ENCODE assay signal across 19 mouse cellular contexts in genomic region chr4:129416478-129416877, GRCm38 (mm10). TPM values are rescaled to one million over a fixed set of nuclear protein-coding genes. Genes with fewer than 3 reads are reported as not detected.
DNase-seq lines count a peak whose midpoint lies in the region; ATAC-seq and TF ChIP-seq lines count a peak whose summit lies in the region.
"Had no signal": no experiment of that assay in that cellular context is flagged by ENCODE, and none has a peak within 500 bp of the region (broad histone marks: within the 10 kb centered on the region; RNA-seq: fewer than 3 reads in every experiment).

No protein-coding gene starts in this region.

- no peak overlapping the region for H3K4me3 ChIP-seq in heart, embryonic 12.5 days
- H3K4me3 ChIP-seq in G1E (ENCODE audit: low read depth, low read length) = no peak overlapping the region
- H3K4me3 ChIP-seq in embryonic fibroblast, embryonic 13.5 days (ENCODE audit: insufficient read depth, low read length) = no peak overlapping the region
- H3K4me3 ChIP-seq in liver, postnatal 0 days (ENCODE audit: low read depth, low read length) = no peak overlapping the region
- H3K4me3 ChIP-seq: embryonic facial prominence, embryonic 12.5 days; forebrain, embryonic 13.5 days; limb, embryonic 10.5 days; midbrain, embryonic 12.5 days had no signal

- no peaks in the 10 kb centered on the region for H3K9me3 ChIP-seq in heart, embryonic 12.5 days (replicated peaks)
- H3K9me3 ChIP-seq in G1E (replicated peaks) = peaks cover 4% of the 10 kb centered on the region; the same call in 1 of the 2 replicates
- H3K9me3 ChIP-seq in liver, postnatal 0 days (ENCODE audit: low read length) = 0 out of 2 replicates have a peak, but pooled peaks cover 2% of the 10 kb centered on the region
- H3K9me3 ChIP-seq: embryonic facial prominence, embryonic 12.5 days; forebrain, embryonic 13.5 days; limb, embryonic 10.5 days; midbrain, embryonic 12.5 days had no signal

- peaks cover 8% of the 10 kb centered on the region for H3K4me1 ChIP-seq in heart, embryonic 12.5 days (replicated peaks)
- H3K4me1 ChIP-seq in G1E (ENCODE audit: insufficient read depth, low read depth, low read length) = peaks cover 25% of the 10 kb centered on the region
- H3K4me1 ChIP-seq in embryonic fibroblast, embryonic 13.5 days (ENCODE audit: control insufficient read depth, insufficient read depth, low read length) = peaks cover 7% of the 10 kb centered on the region; the same call in 1 of the 2 replicates
- no peaks in the 10 kb centered on the region for H3K4me1 ChIP-seq in liver, postnatal 0 days (ENCODE audit: insufficient read depth)
- H3K4me1 ChIP-seq: embryonic facial prominence, embryonic 12.5 days; forebrain, embryonic 13.5 days; limb, embryonic 10.5 days; midbrain, embryonic 12.5 days had no signal

- no peak overlapping the region for H3K4me2 ChIP-seq in heart, embryonic 12.5 days
- H3K4me2 ChIP-seq in liver, postnatal 0 days (ENCODE audit: low read depth, low read length) = no peak overlapping the region
- H3K4me2 ChIP-seq: embryonic facial prominence, embryonic 12.5 days; forebrain, embryonic 13.5 days; midbrain, embryonic 12.5 days had no signal

- no peaks in the 10 kb centered on the region for H3K27me3 ChIP-seq in heart, embryonic 12.5 days (replicated peaks)
- 0 out of 2 replicates have a peak, but pooled peaks cover 4% of the 10 kb centered on the region for H3K27me3 ChIP-seq in G1E (ENCODE audit: insufficient read depth, low read length)
- H3K27me3 ChIP-seq in liver, postnatal 0 days (ENCODE audit: insufficient read depth, low read length) = no peaks in the 10 kb centered on the region
- H3K27me3 ChIP-seq: embryonic facial prominence, embryonic 12.5 days; forebrain, embryonic 13.5 days; midbrain, embryonic 12.5 days had no signal

- peak; percentile 93 for TF ChIP-seq EP300 in liver, postnatal 0 days (IDR thresholded peaks at IDR 0.05; ENCODE audit: low read depth)

- no peak for ATAC-seq in heart, embryonic 12.5 days (ENCODE audit: insufficient number of reproducible peaks, low FRiP score)
- no peak for ATAC-seq in G1E (ENCODE audit: extremely low read depth, insufficient number of reproducible peaks, low FRiP score, poor library complexity, severe bottlenecking)
- ATAC-seq in liver, postnatal 0 days = peak; percentile 61
- ATAC-seq: forebrain, embryonic 13.5 days; lung, postnatal 0 days had no signal

- peak overlapping the region; percentile 1; the same call in 1 of the 2 replicates for H3K27ac ChIP-seq in heart, embryonic 12.5 days (ENCODE audit: poor library complexity, severe bottlenecking)
- H3K27ac ChIP-seq in embryonic fibroblast, embryonic 13.5 days (ENCODE audit: insufficient read depth, low read length) = peak overlapping the region; percentile 46
- no peak overlapping the region for H3K27ac ChIP-seq in liver, postnatal 0 days (ENCODE audit: low read depth)
- H3K27ac ChIP-seq: embryonic facial prominence, embryonic 12.5 days; forebrain, embryonic 13.5 days; limb, embryonic 10.5 days; midbrain, embryonic 12.5 days had no signal

- WGBS in heart, embryonic 12.5 days = 5% methylated on average over 5 of the region's 5 CpGs
- 44% methylated on average over 5 of the region's 5 CpGs for WGBS in liver, postnatal 0 days (ENCODE audit: insufficient replicate concordance)

- intact Hi-C loops in heart, postnatal 25 days (cut with DNase I) = no loop called here

- no peaks in the 10 kb centered on the region for H3K36me3 ChIP-seq in heart, embryonic 12.5 days
- H3K36me3 ChIP-seq in G1E (replicated peaks) = no peaks in the 10 kb centered on the region
- H3K36me3 ChIP-seq in liver, postnatal 0 days (replicated peaks; ENCODE audit: insufficient read depth, low read length) = no peaks in the 10 kb centered on the region
- H3K36me3 ChIP-seq: embryonic facial prominence, embryonic 12.5 days; limb, embryonic 10.5 days; midbrain, embryonic 12.5 days had no signal

- no peak for DNase-seq in heart, postnatal 25 days (ENCODE audit: low spot score)
- peak; percentile 12 for DNase-seq in G1E (ENCODE audit: low spot score)
- no peak for DNase-seq in liver, postnatal 0 days
- no peak for DNase-seq in gastrocnemius, postnatal 25 days
- no peak for DNase-seq in lung, postnatal 14 days
- DNase-seq in lung, adult 18-20 months = no peak
- DNase-seq: cerebellum, adult 18-20 months; heart, adult 11 months; heart, postnatal 36 days; kidney, postnatal 4 days; layer of hippocampus, postnatal 36 days; thymus, postnatal 36 days had no signal

- no peak overlapping the region for H3K9ac ChIP-seq in heart, embryonic 12.5 days
- no peak overlapping the region for H3K9ac ChIP-seq in liver, postnatal 0 days (replicated peaks)
- H3K9ac ChIP-seq: embryonic facial prominence, embryonic 12.5 days; forebrain, embryonic 13.5 days; midbrain, embryonic 12.5 days had no signal

- TF ChIP-seq CTCF in G1E (IDR thresholded peaks at IDR 0.05; ENCODE audit: low read depth, low read length) = no peak
- TF ChIP-seq CTCF in embryonic fibroblast, embryonic 13.5 days (IDR thresholded peaks at IDR 0.05; ENCODE audit: borderline replicate concordance, insufficient read depth, low read length) = no peak
- TF ChIP-seq CTCF in liver, postnatal 0 days (IDR thresholded peaks at IDR 0.05; ENCODE audit: low read depth) = no peak

- TF ChIP-seq POLR2A in embryonic fibroblast, embryonic 13.5 days (IDR thresholded peaks at IDR 0.05; ENCODE audit: low read depth, low read length) = no peak

RNA-seq across cellular contexts. Expression of gene Zbtb8b, which starts 24.2 kb away (rescaled TPM):
- 5.7 and 5.9 TPM in 2 replicates for polyA plus RNA-seq in heart, embryonic 12.5 days (2016; fragmentation: Nextera tagmentation; extraction: Ambion mirVana)
- under 1 TPM in 1 of 2 experiments, not detected in 1; 0.08 TPM for total RNA-seq in heart, postnatal 25 days (2021)
- total RNA-seq in G1E (2014; fragmentation: Nextera tagmentation) = not detected in 2 replicates
- 0.06 and 0.16 TPM in 2 replicates for total RNA-seq in G1E (2017)
- polyA plus RNA-seq in G1E (2012) = not detected in 2 replicates
- not detected in 2 replicates for polyA plus RNA-seq in embryonic fibroblast, embryonic 13.5 days (2011; ENCODE audit: insufficient read length, low read depth, missing spikeins)
- 0.40 and 0.55 TPM in 2 replicates for polyA plus RNA-seq in liver, postnatal 0 days (2015; fragmentation: Nextera tagmentation; extraction: Ambion mirVana)
- not detected for total RNA-seq in gastrocnemius, postnatal 25 days (2021)
- total RNA-seq: heart, postnatal 36 days had no signal

RNA-seq across cellular contexts. Expression of gene Zbtb8a, which starts 38.6 kb away (rescaled TPM):
- 11.1 and 11.8 TPM in 2 replicates for polyA plus RNA-seq in heart, embryonic 12.5 days (2016; fragmentation: Nextera tagmentation; extraction: Ambion mirVana)
- total RNA-seq in heart, postnatal 25 days (2021) = 1 to 10 TPM; 3.5 to 3.7 TPM
- total RNA-seq in G1E (2014; fragmentation: Nextera tagmentation) (not detected in 2 replicates), G1E (2017) (0.64 and 0.87 TPM in 2 replicates)
- polyA plus RNA-seq in G1E (2012) = 0.14 and 0.17 TPM in 2 replicates
- 5.0 and 6.9 TPM in 2 replicates for polyA plus RNA-seq in embryonic fibroblast, embryonic 13.5 days (2011; ENCODE audit: insufficient read length, low read depth, missing spikeins)
- 1.9 and 2.3 TPM in 2 replicates for polyA plus RNA-seq in liver, postnatal 0 days (2015; fragmentation: Nextera tagmentation; extraction: Ambion mirVana)
- total RNA-seq in gastrocnemius, postnatal 25 days (2021) = 1 to 10 TPM; 1.2 to 1.3 TPM

RNA-seq across cellular contexts. Expression of gene Bsdc1, which starts 44.9 kb away (rescaled TPM):
- polyA plus RNA-seq in heart, embryonic 12.5 days (2016; fragmentation: Nextera tagmentation; extraction: Ambion mirVana) = 25.6 and 26.8 TPM in 2 replicates
- total RNA-seq in heart, postnatal 25 days (2021) = 10 to 100 TPM; 40.6 to 45.6 TPM
- total RNA-seq in G1E (2014; fragmentation: Nextera tagmentation) (25.0 and 91.3 TPM in 2 replicates), G1E (2017) (28.4 and 29.1 TPM in 2 replicates)
- polyA plus RNA-seq in G1E (2012) = 25.7 and 34.8 TPM in 2 replicates
- polyA plus RNA-seq in embryonic fibroblast, embryonic 13.5 days (2011; ENCODE audit: insufficient read length, low read depth, missing spikeins) = 23.9 and 35.3 TPM in 2 replicates
- polyA plus RNA-seq in liver, postnatal 0 days (2015; fragmentation: Nextera tagmentation; extraction: Ambion mirVana) = 37.4 and 40.7 TPM in 2 replicates
- total RNA-seq in gastrocnemius, postnatal 25 days (2021) = 10 to 100 TPM; 25.6 to 26.9 TPM
